Mouse (Mus musculus) thymus, postnatal 0 days (tissue): ENCODE results near the gene Ccsap. TPM values are rescaled to one million over a fixed set of nuclear protein-coding genes. Genes with fewer than 3 reads are reported as not detected.
"Not testable (repeated sequence)": the region's sequence is repeated elsewhere in the genome, so short reads cannot be mapped to it uniquely, and the experiment has no call there.

Source experiments
- DNase-seq: peaks from one replicate; pipeline ENCODE4 v3.0.0-alpha.2; 2015; ENCODE audit warnings: low spot score
- polyA plus RNA-seq: library from polyadenylated mRNA; unstranded; fragments of >200 nt; fragmentation: Nextera tagmentation; extraction: Ambion mirVana; gene quantifications from 2 replicates; pipeline ENCODE4 v1.2.1, GENCODE M21; 2015

Gene Ccsap
- polyA plus RNA-seq, 1 experiment from 2014 or later, result 6.6 TPM

DNA sequence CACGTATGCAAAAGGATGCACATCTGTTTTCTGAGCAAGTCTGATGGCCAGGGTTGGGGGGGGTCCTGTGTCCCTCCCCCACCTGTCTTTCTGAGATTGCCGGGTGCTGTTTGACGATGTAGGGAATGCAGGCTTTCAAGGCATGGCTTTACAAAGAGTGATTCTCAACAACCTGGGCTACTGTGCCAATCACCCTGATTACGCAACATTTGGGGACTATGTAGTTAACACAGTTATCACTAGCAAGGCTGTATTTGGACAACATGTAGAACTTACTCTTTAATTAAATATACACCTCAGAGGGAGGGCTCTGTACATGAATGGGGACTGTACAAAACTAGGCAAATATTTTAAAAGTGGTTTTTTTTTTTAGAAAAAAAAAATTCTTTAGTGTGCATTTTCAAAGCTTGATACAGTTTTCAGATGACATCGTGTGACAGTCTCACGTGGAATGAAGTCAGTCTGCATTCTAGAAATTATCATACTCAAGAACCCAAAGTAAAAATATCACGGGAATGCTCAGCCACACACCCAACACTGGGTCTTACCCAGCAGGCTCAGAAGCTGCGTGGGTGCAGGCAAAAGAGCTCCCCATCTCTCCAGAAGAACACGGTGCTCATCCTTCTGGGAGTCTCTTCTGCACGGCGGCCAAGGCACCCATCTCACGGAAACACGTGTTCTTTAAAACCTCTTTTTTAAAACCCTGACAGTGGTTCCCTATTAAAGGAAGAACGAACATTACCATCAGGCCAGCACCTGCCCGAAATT lies 19.2 kb downstream of the Ccsap start:
- no peak for DNase-seq

- DNase-seq, result peak; percentile 17
Measured at GRCm38 (mm10) chr8:123838496-123838895, 21.5 kb downstream of the Ccsap start.

DNA sequence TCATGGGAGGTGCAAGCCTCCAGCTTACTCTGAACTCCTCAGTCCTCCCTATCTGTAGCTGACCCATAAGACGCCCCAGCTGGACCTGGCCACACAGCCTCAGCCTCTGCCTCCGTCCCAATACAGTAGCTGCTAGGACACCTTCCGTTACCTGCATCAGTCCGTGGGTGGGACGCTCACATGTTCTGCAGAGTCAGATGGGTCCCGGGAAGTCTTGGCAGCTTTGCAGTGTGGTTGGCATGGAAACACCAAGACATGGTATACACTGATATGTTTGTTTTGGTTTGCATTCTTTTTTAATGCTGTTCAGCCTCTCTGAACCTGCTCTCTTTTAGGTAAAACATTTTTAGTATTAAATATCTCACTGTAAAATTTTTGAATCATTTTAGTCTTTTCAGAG lies 23.7 kb downstream of the Ccsap start:
- no peak for DNase-seq

DNA sequence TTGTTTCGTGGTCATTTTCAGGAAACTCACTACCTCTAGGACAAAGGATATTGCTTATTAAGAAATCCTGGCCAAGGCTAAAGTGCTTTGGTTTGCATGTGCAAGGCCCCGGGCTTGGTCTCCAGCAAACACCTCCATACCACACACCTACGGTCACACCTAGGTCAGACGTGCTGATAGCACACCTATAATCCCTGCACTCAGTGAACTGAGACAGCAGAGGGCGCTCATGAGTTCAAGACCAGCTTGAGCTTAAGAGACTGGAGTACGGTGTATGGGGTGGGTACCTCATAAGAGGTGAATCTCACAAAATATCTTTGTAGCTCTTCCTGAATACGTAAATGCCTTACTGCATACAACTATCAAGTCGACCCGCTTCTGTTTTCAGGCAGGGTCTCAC lies 24.6 kb downstream of the Ccsap start:
- peak; percentile 63 for DNase-seq

DNA sequence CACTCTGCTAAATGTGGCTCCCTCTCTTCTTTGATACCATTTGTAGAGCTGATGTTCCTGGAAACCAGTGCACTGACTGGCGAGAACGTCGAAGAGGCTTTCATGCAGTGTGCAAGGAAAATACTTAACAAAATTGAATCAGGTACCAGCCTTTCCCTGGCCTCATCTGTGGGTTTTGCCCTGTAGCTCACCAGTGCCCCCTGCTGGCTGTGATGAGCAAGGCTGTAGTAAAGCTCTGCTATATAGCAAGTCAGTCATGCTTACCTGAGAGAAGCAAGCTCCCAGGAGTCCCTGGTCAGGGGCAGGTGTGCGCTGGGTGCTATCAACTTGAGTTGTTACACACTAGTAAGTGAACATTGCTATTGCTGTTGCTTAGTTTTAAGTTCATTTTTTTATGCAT lies 27.3 kb downstream of the Ccsap start:
- peak; percentile 43 for DNase-seq

- DNase-seq, result no peak
Measured at GRCm38 (mm10) chr8:123827523-123827922, 32.5 kb downstream of the Ccsap start.

- DNase-seq, result no peak
Measured at GRCm38 (mm10) chr8:123826758-123827157, 33.3 kb downstream of the Ccsap start.

DNA sequence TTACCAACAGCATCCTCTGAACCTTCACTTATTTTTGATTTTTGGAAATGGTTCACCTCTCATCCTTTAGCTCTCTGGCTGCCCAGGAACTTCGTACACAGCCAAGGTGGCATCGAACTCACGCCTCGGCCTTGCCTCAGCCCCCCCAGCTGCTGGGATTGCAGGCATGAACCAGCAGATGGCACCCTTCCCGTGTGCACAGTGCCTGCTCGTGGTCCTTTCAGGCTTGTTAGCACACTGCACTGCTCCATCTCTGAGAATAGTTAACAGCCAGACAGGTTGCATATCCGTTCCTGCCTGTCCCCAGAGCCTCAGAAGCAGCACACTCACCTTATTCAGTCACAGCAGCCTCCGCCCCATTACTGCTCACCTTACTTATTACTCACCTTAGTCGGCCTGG lies 34.0 kb downstream of the Ccsap start:
- DNase-seq, result no peak

GRCm38 (mm10) chr8:123823532-123824123 lies 36.4 kb downstream of the Ccsap start:
- no peak for DNase-seq

DNA sequence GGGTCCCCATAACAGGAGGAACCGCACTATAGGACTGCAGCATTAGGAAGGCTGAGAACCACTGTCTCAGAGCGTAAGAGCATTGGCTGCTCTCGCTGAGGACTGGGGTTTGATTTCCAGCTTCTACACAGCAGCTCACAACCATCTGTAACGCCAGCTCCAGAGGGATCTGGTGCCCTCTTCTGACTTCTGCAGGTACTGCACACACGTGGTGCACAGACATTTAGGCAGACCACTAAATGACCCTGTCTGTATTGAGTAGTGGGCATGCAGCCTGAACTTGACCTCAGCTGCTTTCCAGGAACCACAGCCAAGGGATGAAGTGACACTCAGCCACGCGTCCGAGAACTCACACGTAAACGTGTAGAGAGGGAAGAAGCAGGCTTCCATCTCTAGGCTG lies 36.9 kb downstream of the Ccsap start:
- DNase-seq, result no peak

DNA sequence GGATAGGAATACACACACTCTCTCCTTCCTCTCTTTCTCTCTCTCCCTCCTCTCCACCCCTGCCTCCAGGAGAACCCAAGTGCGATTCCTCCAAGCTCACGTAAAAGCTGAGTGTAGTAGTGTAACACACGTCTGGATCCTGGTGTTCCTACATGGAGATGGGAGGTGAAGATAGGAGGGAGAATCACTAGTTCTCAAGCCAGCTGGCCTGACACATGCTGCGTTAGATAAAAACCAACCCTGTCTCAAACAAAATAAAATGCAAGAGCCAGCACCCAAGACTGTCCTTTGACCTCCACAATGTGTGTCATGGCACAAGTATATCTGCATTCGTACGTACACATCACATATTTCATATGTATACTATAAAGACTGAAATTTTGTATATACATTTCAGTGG lies 39.2 kb downstream of the Ccsap start:
- no peak for DNase-seq

- no peak for DNase-seq
Measured at GRCm38 (mm10) chr8:123819683-123820610, 40.1 kb downstream of the Ccsap start.

- no peak for DNase-seq
Measured at GRCm38 (mm10) chr8:123817747-123818146, 42.3 kb downstream of the Ccsap start.

- DNase-seq, result no peak
Measured at GRCm38 (mm10) chr8:123816939-123817338, 43.1 kb downstream of the Ccsap start.

GRCm38 (mm10) chr8:123815325-123815724 lies 44.7 kb downstream of the Ccsap start:
- DNase-seq, result no peak

DNA sequence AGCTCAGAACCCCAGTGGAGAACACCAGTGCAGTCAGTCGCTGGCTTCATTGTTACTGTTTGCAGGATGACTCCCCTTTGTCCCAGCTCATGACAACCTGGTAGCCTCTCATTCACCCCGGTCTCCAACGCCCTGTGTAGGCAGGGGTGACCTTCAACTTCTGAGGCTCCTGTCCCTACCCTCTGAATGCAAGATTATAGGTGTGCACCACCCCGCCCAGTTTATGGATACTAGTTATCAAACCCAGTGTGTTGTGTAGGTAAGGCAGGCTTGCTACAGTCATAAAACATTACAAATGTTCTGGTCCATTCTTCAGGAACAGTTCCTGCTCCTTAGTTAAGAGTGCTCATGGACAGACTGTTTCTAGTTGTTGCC lies 46.1 kb downstream of the Ccsap start:
- no peak for DNase-seq

- no peak for DNase-seq
Measured at GRCm38 (mm10) chr8:123813173-123813891, 46.7 kb downstream of the Ccsap start.

DNA sequence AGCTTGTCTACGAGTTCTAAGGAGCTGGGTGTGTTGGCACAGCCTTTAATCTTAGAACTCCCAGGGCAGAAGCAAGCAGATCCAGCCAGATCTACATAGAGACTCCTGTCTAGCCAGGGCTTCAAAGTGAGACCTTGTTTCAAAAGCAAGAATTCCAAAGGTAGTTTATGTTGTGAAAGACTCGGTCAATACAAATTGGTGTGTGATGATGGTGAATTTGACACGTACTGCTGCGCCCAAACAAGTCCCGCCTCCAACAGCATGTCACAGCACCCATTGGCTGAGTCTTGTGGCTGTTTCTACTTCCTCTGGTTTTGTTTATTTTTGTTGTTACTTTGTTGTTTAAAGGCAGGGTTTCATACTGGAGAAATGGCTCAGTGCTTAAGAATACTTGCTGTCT lies 47.8 kb downstream of the Ccsap start:
- no peak for DNase-seq

DNA sequence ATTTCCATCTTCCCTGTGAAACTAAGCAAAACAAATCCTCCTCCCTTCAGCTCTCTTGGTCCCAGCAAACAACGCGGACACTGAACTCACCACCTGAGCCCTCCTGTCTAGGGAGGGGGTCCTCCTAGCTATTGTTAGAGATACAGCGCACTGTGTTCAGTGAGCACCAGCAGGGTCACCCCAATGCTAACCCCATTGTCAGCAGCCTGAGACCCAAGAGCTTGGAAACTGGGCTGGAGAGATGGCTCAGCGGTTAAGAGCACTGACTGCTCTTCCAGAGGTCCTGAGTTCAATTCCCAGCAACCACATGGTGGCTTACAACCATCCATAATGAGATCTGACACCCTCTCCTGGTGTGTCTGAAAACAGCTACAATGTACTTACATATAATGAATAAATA lies 50.7 kb downstream of the Ccsap start:
- not testable (repeated sequence) for DNase-seq

DNA sequence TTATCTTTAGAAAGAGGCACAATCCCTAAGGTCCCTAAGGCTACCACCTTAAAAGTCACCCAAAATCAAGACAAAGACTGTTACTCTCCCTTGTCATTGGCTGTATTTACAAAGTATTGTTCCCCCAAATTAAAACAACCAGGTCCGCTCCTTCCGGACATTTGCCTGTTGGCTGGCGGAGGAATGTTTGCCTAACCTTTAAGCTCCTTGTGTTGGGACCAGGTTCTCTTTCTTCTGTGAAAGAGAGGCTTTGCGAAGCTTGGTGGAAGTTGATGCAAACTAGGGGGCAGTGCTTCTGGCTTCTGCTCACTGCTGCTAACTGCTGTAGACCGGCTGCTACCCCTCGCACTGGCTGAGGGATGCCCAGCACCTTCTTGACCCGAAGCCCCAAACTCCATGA lies 51.3 kb downstream of the Ccsap start:
- no peak for DNase-seq

GRCm38 (mm10) chr8:123807852-123808573 lies 52.0 kb downstream of the Ccsap start:
- no peak for DNase-seq
